Mouse (Mus musculus) bone marrow macrophage, adult 2 months (primary cell): ENCODE data around the gene Gm8764.
"Not testable (repeated sequence)": the region's sequence is repeated elsewhere in the genome, so short reads cannot be mapped to it uniquely, and the experiment has no call there.

ENCODE experiments used
- CTCF ChIP-seq: IDR thresholded peaks from 2 replicates; pipeline ENCODE4 v1.5.1; 2012; ENCODE audit warnings: low read depth, mild to moderate bottlenecking, low read length, moderate library complexity
- POLR2A ChIP-seq: IDR thresholded peaks from 2 replicates; pipeline ENCODE4 v1.6.1; 2012; ENCODE audit warnings: mild to moderate bottlenecking, low read depth, low read length, borderline replicate concordance

GRCm38 (mm10) chr10:104193742-104194141 is 33.9 kb downstream of the Gm8764 start, which contains the start of gene Gm4340:
- not testable (repeated sequence) for TF ChIP-seq POLR2A, CTCF
